Mouse (Mus musculus) CH12.LX (cell line): ENCODE results near the gene Podxl2.
A peak's percentile ranks its signal among the peaks of the same experiment; 100 is the strongest.

Source experiments
- CTCF ChIP-seq, 2 experiments: IDR thresholded peaks in 1 of 2; conservative IDR thresholded peaks in 1 of 2; 2 replicates each; pipeline ENCODE4 v1.5.1; 2011 to 2012; ENCODE audit warnings: low read depth in 2 of 2, low read length in 2 of 2, improper control_type of control experiment in 1 of 2, inconsistent platforms in 1 of 2, mild to moderate bottlenecking in 1 of 2, moderate library complexity in 1 of 2
- E2F4 ChIP-seq: IDR thresholded peaks from 2 replicates; pipeline ENCODE4 v1.6.1; 2011; ENCODE audit warnings: low read depth, low read length, improper control_type of control experiment; ENCODE audit not compliant: insufficient replicate concordance
- HCFC1 ChIP-seq: IDR thresholded peaks from 2 replicates; pipeline ENCODE4 v1.6.1; 2012; ENCODE audit warnings: low read depth, mild to moderate bottlenecking, inconsistent platforms, low read length, improper control_type of control experiment
- IRF4 ChIP-seq: IDR thresholded peaks from 2 replicates; pipeline ENCODE4 v1.6.1; 2014; ENCODE audit warnings: low read depth, mild to moderate bottlenecking, inconsistent platforms, low read length, improper control_type of control experiment
- KAT2A ChIP-seq: IDR thresholded peaks from 2 replicates; pipeline ENCODE4 v1.6.1; 2012; ENCODE audit warnings: low read length, improper control_type of control experiment, inconsistent platforms; ENCODE audit not compliant: insufficient replicate concordance
- NELFE ChIP-seq: IDR thresholded peaks from 2 replicates; pipeline ENCODE4 v1.6.1; 2011; ENCODE audit warnings: low read depth, low read length, improper control_type of control experiment
- POLR2A ChIP-seq: IDR thresholded peaks from 2 replicates; pipeline ENCODE4 v1.6.1; 2011; ENCODE audit warnings: low read depth, mild to moderate bottlenecking, improper control_type of control experiment, low read length

GRCm38 (mm10) chr6:88849270-88849669 is 25.6 kb downstream of the Podxl2 start:
- TF ChIP-seq IRF4 (no peak), HCFC1 (no peak), E2F4 (no peak), CTCF (conservative IDR thresholded peaks at IDR 0.05 in 1 of 2, IDR thresholded peaks at IDR 0.05 in 1 of 2; ENCODE audit: low read depth in 2 of 2, low read length in 2 of 2) (peak; percentile 39 to 76; a peak in 3 of 4 replicates), KAT2A (no peak), NELFE (no peak), POLR2A (no peak)
